Mouse (Mus musculus) retina, embryonic 14.5 days (tissue): ENCODE measurements around the gene Gtf2i.

Experiments
- DNase-seq: peaks from one replicate; pipeline ENCODE4 v3.0.0-alpha.2; 2015; ENCODE audit warnings: low spot score

Gtf2i gene

GRCm38 (mm10) chr5:134275556-134275955, 39.0 kb downstream of the Gtf2i start:
- no peak for DNase-seq

- DNase-seq, result no peak
Measured at GRCm38 (mm10) chr5:134275021-134275420, 39.5 kb downstream of the Gtf2i start.

DNA sequence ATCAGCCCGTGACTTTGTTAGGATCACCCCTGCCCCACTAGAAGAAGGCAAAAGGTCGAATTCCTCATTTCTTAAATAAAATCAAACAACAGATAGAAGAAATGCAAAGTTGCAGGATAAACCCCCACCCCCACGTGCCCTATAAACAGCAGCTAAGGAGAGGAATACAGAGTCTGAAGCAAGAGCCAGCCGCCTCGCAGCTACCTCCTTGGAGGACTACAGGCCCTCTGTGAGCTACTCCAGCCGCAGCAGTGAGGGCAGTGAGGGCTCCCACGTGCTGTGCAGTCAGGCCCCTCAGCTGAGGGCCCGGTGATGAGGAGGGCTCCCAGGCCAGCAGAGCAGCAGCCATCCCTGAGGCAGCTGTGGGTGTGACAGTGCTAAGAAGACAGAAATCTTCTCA, 40.8 kb downstream of the Gtf2i start:
- DNase-seq, result no peak

- no peak for DNase-seq
Measured at GRCm38 (mm10) chr5:134272761-134273160, 41.8 kb downstream of the Gtf2i start.

DNA sequence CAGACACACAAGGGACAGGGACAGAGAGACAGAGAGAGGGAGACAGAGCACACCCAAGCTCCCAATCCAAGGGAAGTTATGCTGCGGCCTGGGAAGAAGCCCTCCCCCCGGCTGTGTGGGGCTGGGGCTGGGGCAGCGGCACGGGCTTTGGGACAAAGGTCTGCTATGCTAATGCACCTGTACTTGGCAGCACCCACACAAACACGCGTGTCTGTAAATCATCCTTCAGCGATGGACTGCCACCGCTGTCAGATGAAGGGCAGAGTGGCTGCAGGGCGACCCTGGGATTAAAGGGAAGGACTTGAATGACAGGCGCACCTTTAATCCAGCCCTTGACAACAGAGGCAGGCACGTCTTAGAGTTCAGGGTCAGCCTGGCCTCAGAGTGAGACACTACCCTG, 43.1 kb downstream of the Gtf2i start:
- DNase-seq, result no peak

DNA sequence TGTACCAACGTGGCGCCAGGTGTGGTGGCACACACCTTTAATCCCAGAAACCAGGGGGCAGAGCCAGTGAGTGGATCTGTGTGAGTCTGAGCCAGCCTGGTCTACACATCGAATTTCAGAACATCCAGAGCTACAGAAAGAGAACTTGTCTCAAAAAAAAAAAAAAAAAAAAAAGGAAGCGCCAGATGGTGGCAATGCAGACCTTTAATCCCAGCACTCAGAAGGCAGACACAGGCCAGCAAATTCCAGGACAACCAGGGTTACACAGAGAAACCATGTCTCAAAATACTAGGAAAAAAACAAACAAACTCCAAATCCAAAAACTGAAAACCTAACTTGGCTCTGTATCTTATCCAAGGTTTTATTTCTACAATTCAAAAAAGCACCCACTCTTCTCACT, 44.0 kb downstream of the Gtf2i start:
- no peak for DNase-seq

GRCm38 (mm10) chr5:134269751-134270150, 44.8 kb downstream of the Gtf2i start:
- DNase-seq, result no peak

- no peak for DNase-seq
Measured at GRCm38 (mm10) chr5:134268751-134269150, 45.8 kb downstream of the Gtf2i start.

GRCm38 (mm10) chr5:134266404-134266803, 48.2 kb downstream of the Gtf2i start:
- no peak for DNase-seq

DNA sequence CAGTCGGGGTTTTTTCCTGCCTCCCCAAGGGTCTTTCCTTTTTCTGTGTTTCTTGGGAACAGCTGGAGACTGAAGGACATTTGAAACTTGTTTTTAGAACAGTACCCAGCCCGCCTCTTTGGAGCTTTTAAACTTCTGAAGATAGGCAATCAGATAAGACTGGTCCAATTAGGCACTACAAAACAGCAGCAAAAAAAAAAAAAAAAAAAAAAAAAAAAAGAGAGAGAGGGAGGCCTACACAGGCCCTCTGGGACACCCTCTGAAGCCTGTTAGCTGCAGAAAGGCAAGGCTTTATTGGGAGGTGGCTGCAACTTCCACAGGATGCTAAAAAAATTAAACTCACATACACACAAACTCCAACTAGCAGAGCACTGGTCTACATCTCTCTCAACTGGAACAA, 48.7 kb downstream of the Gtf2i start:
- no peak for DNase-seq

- no peak for DNase-seq
Measured at GRCm38 (mm10) chr5:134260001-134260636, 54.4 kb downstream of the Gtf2i start.

GRCm38 (mm10) chr5:134258934-134259333, 55.6 kb downstream of the Gtf2i start:
- DNase-seq, result no peak

GRCm38 (mm10) chr5:134258395-134258794, 56.2 kb downstream of the Gtf2i start:
- no peak for DNase-seq

DNA sequence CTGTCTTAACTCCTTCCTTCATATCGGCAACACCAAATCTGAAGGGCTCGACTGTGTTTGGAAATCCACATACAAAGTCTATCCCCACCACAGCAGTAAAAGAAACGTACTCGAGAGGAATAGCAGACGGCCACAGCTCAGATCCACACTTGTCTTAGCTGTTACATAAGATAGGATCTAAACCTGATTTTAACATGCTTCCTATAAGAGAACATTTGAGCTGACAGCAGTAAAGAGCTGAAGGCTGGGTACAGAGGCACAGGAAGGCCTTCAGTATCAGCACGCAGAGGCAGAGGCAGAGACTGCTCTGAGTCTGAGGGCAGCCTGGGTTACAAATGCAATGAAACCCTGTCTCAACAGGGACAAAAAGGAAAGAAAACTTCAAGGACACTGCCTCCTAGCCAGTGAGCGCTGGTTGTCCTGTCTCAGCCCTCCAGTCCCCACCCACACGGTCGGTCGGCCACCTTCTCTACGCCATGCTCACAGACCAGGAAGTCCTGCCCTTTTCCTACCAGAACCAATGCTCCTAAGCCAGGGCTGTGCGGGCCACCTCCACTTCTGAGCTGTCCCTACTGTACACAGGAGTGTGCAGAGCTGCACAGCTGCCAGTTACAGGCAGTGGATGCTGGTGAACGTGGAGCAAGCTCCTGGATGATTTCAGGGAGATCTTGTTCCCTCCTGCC, 57.1 kb downstream of the Gtf2i start:
- DNase-seq, result no peak

DNA sequence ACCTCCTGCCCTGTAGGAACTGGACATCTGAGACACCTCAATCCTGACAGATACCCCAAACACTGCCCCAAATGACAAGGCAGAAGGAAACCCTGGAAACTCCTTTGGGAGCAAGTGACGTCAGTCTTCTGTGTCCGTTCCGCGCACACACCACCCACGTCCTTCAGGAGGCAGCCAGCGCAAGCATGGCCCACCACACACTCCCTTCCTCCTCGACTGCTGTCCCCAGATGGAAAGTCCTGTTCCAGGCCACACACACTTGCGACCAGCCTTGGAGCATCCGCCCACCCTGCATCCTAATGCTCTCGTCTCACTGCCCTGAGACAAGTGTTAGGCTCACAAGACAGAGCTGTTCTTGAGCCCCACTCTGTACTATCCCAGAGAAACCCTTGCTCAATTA, 59.3 kb downstream of the Gtf2i start:
- DNase-seq, result no peak

DNA sequence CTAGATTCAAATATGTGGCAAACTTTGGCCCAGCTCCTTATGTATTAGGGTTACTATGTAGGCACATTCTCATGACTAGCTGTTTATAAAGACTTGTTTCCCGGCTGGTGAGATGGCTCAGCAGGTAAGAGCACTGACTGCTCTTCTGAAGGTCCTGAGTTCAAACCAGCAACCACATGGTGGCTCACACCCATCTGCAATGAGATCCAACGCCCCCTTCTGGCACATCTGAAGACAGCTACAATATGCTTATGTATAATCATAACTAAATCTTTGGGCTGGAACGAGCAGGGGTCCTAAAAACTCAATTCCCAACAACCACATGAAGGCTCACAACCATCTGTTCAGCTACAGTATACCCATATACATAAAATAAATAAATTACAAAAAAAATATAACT, 60.8 kb downstream of the Gtf2i start:
- no peak for DNase-seq

GRCm38 (mm10) chr5:134251083-134251482, 63.5 kb downstream of the Gtf2i start:
- no peak for DNase-seq

DNA sequence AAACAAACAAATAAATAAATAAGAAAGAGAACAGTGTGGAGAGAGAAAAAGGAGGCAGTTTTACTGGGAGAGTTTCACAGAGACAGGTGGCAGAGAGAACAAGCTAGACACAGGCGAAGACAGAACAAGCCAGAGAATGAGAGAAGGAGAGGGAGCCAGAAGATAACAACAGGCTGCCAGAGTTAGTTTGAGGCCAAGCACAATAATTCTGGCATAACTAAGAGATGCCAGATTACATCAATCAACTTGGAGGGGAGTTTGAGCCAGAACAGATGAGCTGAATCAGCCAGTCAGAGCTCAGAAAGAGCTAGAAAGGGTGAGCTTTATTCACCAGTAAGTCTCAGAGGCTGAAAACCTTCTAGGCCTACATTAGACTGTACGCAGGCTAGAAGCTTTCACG, 64.0 kb downstream of the Gtf2i start:
- DNase-seq, result no peak

GRCm38 (mm10) chr5:134249245-134249649, 65.3 kb downstream of the Gtf2i start:
- no peak for DNase-seq

- DNase-seq, result no peak
Measured at GRCm38 (mm10) chr5:134248608-134249244, 65.8 kb downstream of the Gtf2i start.

- DNase-seq, result no peak
Measured at GRCm38 (mm10) chr5:134246146-134246545, 68.4 kb downstream of the Gtf2i start.

DNA sequence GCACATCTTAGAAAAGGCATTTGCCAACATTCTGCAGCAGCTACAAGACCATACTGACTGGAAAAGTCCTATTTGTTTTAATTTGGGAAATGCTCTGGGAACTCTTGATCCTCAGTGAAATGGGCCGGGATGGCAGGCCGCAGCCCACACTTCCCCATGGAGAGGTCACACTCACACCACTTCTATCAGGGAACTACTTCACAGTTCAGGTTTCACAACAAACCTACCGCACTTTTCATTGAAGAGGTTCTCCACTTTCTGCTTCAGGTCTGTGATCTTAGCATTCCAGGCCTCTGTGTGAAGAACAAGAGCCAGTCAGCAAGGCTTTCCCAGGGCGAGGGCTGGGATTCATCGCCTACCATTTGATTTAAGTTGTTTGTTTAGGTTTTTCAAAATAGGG, 69.7 kb downstream of the Gtf2i start:
- no peak for DNase-seq

- DNase-seq, result no peak
Measured at GRCm38 (mm10) chr5:134243661-134244436, 70.7 kb downstream of the Gtf2i start.
